Mouse (Mus musculus): Measurements from ENCODE around the gene Tshz2.
"Not testable (repeated sequence)": the region's sequence is repeated elsewhere in the genome, so short reads cannot be mapped to it uniquely, and the experiment has no call there.

Gene Tshz2

DNA sequence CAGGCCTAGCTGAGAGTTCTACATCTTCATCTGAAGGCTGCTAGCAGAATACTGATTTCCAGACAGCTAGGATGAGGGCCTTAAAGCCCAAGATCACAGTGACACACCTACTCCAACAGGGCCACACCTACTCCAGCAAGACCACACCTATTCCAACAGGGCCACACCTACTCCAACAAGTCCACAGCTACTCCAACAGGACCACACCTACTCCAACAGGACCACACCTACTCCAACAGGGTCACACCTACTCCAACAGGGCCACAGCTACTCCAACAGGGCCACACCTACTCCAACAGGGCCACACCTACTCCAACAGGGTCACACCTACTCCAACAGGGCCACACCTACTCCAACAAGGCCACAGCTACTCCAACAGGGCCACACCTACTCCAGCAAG lies 224.2 kb downstream of the Tshz2 start:
- in situ Hi-C loops (cut with MboI; ENCODE audit: low sequenced_read_pairs) = not testable (repeated sequence)

DNA sequence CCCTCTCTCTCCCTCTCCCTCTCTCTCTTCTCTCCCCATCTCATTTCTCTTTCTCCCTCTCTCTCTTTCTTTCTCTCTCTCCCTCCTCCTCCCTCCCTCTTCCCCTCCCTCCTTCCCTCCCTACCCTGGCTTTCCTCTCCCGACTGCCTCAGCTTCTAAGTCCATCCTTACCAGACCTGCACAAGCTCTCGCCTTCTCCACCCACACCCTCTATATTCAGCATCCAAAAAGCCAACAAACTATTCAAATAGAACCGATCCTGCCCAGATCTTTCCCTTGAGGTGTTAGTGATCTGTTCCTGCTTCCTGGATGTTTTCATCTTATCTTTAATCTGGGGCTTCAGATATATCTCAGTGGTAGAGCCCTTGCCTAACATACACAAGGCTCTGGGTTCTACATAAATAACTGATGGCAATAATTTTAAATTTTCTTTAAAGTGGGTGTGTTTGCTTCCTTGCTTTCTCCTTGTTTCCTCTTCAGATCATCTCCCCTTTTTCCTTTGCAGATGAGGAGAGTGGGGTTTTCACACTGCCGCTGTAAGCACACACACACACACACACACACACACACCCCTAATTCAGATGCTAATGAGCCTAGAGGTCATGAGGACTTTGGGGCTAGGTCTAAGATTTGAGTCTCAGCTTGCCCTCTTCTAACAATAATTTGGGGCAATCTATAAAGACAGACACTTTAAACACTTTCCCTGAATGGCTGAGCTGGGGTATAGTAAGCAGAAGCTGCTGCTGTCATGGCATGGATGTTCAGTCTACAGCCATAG lies 226.5 kb downstream of the Tshz2 start:
- in situ Hi-C loops (cut with MboI; ENCODE audit: low sequenced_read_pairs) = no loop called here

GRCm38 (mm10) chr2:169860895-169861294 lies 228.1 kb downstream of the Tshz2 start:
- in situ Hi-C loops (cut with MboI; ENCODE audit: low sequenced_read_pairs) = no loop called here

- in situ Hi-C loops (cut with MboI; ENCODE audit: low sequenced_read_pairs) = no loop called here
These were observed 229.9 kb downstream of the Tshz2 start for GRCm38 (mm10) chr2:169862701-169863100.

GRCm38 (mm10) chr2:169869468-169869867 lies 236.7 kb downstream of the Tshz2 start:
- in situ Hi-C loops (cut with MboI; ENCODE audit: low sequenced_read_pairs) = no loop called here

GRCm38 (mm10) chr2:169870503-169870902 lies 237.7 kb downstream of the Tshz2 start:
- in situ Hi-C loops (cut with MboI; ENCODE audit: low sequenced_read_pairs) = no loop called here

DNA sequence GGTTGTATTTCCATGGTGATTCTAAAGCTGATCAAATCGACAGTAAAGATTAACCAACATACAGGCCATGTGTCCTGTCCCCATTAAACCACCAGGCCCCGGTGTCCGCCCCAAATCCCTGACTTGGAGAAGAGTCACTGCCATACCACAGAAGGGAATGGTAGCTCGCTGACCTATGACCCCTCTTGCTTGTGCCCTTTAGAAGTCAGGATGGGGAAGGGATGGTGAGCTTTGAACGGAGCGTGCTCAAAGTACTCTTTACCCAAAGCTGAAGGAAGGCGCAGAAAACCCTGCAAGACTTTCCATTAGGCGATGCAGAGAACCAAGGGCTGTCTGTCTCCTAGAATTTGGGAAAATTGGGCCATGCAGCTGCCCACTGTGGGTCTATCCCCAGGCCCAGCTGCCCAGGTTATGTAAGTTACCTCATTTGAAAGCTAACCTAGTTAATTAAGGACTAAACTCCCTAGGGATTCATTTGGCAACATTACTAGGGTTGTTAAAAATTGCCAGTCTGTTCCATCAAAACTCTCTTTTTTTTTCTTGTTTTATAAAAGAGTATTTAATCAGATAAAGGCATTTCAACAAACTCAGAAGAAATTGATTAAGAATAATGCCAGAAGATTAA lies 238.7 kb downstream of the Tshz2 start:
- in situ Hi-C loops (cut with MboI; ENCODE audit: low sequenced_read_pairs) = no loop called here

DNA sequence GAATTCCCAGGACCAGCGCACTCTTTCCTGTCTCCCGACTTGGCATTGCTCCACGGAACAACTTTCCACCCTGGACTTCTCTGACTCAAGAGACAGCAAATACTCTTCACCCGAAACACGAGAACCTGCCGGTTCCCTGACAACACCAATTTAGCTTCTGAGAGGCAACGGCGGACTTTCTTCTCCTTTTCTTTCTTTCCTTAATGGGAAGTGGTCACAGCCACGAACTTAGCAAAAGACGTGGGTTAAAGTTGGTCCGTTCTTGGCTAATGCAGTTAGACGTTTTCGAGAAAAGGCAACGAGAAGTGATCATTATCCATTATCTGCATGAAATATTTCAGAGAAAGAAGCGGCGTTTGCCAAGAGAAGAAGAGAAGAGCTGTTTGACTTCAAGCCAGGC lies 240.6 kb downstream of the Tshz2 start:
- in situ Hi-C loops (cut with MboI; ENCODE audit: low sequenced_read_pairs) = no loop called here

DNA sequence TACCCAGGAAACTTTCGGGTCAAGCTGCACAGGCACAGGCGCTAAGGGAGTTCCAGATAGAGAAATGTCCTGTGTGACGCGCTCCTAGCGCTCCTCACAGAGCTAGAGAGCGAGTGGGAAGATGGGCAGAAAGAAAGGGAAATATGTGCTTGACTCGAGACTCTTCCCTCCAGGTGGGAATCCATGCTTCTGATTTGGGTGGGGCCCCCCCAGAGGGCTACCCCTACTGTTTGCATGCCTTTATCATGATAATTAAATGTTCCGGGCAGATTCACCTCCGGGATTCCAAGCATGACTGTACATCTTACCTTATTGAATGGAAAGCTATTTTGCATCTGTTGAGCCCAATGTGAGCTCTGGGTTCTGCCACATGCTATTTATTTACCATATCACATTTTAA lies 255.1 kb downstream of the Tshz2 start:
- in situ Hi-C loops (cut with MboI; ENCODE audit: low sequenced_read_pairs) = no loop called here

- in situ Hi-C loops (cut with MboI; ENCODE audit: low sequenced_read_pairs) = no loop called here
These were observed 259.7 kb downstream of the Tshz2 start for GRCm38 (mm10) chr2:169892441-169893038.

GRCm38 (mm10) chr2:169902896-169903295 lies 270.1 kb downstream of the Tshz2 start:
- in situ Hi-C loops (cut with MboI; ENCODE audit: low sequenced_read_pairs) = no loop called here

DNA sequence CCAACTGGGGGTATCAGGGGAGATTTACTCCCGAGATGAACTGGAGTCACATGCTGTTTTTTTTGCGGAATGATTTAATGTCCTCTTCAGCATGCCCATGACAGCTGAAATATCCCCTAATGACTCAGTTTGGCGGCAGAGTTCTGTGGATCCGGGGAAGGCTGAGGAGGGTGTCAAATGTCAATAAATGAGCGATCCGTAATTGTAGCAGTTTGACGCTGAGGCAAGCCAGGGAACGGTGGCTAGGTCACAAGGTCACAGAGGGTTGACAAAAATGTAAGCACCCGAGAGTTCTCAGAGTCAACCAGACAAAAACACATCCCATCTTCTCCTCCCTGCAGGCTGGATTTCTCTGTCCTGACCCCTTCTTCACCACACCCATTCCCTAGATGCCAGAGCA lies 273.6 kb downstream of the Tshz2 start:
- in situ Hi-C loops (cut with MboI; ENCODE audit: low sequenced_read_pairs) = no loop called here

DNA sequence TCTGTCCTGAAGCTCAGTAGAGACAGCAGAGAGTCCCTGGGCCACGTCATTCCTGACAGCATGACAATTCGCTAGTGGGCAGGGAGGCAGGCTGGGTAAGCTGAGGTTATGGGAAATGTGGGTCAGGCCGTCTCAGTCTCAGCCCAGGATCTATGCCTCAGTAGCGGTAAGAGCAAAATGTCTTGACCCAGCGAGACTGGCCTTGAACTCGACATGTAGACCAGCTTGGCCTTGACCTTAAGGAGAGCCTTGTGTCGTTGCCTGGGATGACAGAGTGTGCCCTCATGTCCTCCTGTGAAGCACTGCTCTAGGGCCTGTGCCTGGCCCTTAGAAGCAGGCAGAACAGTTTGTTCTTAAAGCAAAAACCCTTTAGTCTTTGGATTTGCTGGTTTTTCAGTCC lies 275.2 kb downstream of the Tshz2 start:
- in situ Hi-C loops (cut with MboI; ENCODE audit: low sequenced_read_pairs) = no loop called here

DNA sequence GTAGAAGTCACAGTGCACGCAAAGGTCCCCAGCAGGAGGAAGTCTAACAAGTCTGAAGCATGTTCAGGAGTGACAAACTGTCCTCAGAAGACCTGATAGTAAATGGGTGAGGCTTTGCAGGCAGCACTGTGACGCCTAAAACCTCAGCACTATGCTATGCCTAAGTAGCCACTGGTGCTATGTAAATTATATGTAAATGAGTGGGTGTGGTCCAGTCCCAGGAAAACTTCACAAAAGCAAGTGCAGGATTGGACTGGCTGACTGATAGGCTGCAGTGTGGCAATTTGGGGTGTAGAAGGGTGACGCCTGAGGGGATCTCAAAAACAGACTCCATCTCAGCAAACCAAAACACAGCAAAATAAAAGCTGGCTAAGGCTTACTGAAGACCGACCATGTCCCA lies 277.8 kb downstream of the Tshz2 start:
- in situ Hi-C loops (cut with MboI; ENCODE audit: low sequenced_read_pairs) = no loop called here

GRCm38 (mm10) chr2:169912826-169913225 lies 280.0 kb downstream of the Tshz2 start:
- in situ Hi-C loops (cut with MboI; ENCODE audit: low sequenced_read_pairs) = no loop called here

DNA sequence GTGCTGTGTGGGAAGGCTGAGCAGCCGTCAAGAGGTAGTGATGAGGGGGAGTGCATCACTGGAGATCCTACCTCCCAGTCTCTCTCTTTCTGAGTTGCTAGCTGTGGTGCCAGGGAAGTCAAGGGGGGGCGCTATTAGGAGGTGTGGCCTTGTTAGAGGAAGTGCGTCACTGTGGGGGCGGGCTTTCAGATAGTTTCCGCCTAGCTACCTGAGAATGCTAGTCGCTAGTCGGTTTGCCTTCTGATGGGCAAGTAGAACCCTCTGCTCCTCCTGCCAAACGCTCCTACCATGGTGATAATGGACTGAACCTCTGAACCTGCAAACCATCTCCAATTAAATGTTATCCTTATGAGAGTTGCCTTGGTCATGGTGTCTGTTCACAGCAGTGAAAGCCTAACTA lies 282.1 kb downstream of the Tshz2 start:
- in situ Hi-C loops (cut with MboI; ENCODE audit: low sequenced_read_pairs) = no loop called here

DNA sequence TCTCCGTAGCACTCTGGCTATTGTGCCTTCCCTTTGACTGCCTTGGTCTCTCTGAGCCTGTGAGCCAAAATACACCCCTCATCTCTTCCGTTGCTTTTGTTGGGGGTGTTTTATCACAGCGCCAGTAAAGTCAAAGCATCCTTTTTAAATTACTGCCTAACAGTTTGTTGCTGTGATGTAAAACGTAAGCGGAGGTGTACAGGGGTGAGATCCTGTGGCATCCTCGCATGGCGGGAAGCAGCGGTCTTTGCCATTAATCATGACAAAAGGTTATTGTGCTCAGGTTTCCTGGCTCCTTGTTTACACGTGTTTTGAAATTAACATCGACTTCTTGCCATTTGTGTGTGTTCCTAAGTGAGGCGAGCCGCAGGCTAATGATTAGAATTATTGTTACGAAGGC lies 282.5 kb downstream of the Tshz2 start:
- in situ Hi-C loops (cut with MboI; ENCODE audit: low sequenced_read_pairs) = no loop called here

- in situ Hi-C loops (cut with MboI; ENCODE audit: low sequenced_read_pairs) = no loop called here
These were observed 286.4 kb downstream of the Tshz2 start for GRCm38 (mm10) chr2:169919111-169919695.

- in situ Hi-C loops (cut with MboI; ENCODE audit: low sequenced_read_pairs) = no loop called here
These were observed 291.5 kb downstream of the Tshz2 start for GRCm38 (mm10) chr2:169924177-169924810.

GRCm38 (mm10) chr2:169925466-169925865 lies 292.7 kb downstream of the Tshz2 start:
- in situ Hi-C loops (cut with MboI; ENCODE audit: low sequenced_read_pairs) = no loop called here

GRCm38 (mm10) chr2:169926016-169926415 lies 293.2 kb downstream of the Tshz2 start:
- in situ Hi-C loops (cut with MboI; ENCODE audit: low sequenced_read_pairs) = no loop called here

Measured in CH12F3 (cell line).